Mouse (Mus musculus): ENCODE data around the gene Nr3c2. TPM values are rescaled to one million over a fixed set of nuclear protein-coding genes. Genes with fewer than 3 reads are reported as not detected.

Nr3c2 gene
- total RNA-seq, 2 experiments from 2014 or later, result 0.38 TPM; not detected in 1

DNA sequence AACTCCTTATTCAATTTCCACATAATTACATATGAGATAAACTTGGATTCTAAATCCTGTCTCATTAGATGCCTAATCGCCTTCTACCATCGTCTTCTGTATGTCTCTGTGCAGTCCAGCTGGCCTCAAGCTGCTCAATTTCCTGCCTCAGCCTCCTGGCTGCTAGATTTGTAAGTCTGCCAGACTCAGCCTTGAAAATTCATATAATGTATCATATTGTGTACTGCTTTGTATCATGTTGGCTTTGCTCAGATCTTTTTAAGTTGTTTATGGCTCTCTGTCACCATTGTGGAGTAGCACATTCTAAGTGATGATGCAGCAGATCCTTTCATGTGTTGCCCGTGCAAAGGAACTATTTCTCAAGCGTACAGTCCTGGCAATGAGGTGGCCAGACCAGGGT lies 71.9 kb downstream of the Nr3c2 start:
- ATAC-seq (replicated peaks; ENCODE audit: low FRiP score, poor library complexity, severe bottlenecking), result no peak

DNA sequence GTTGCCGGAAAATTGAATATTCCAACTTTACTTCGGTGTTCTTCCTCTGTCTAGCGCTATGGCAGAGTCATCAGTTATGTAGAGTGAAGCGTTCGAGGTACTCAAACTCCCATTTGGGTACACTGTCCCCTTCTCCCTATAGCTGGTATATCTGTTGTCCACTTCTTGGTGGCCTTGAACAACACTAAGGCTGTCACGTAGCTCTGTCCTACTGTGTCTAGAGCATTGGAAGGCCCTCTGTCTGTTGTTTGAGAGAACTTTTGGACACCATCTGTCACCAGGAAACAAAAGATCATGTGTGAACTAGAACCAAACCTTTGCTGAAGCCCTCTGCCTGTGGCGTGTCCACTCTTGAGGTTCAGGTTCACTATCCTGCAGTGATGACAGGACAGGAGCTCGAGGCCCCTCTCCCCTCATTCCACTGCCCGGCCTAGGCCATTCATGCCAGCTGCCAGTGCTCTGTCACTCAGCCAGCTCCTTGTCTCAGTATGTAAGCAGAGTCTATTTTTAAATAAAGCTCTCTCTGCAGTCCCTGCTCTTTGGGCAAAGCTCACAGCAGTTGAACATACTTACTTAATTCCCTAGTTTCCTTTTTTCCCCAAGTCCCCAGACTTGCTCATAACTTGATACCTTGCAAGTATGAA lies 72.6 kb downstream of the Nr3c2 start:
- ATAC-seq (replicated peaks; ENCODE audit: low FRiP score, poor library complexity, severe bottlenecking), result no peak

DNA sequence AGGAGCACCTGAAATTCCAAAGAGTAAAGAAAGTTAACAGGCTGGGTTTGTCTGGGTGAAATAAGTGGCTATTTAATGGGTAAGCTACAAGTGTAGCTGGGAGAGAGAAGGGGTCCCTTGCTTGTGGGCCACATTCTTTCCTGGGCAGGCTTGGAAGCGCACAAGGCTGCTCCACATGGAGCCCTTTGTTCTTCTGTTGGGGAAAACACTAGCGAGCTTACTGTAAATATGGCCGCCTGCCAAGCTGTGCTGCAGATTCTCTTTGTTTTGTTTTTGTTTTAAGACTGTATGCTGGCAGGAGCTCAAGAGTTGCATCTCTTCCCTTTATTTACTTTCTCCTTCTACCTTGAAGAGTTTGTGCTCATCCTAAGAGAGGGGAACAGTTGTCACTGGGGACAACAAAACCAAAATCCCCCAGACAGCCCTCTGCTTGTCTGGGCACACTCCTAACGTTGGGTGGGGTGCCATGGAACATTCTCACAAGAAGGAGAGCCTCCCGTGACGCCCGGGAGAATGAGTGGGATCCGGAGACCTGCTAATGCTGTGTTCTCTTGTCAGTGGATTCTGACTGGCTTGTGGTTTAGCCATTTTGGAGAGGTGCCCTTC lies 73.8 kb downstream of the Nr3c2 start:
- ATAC-seq (replicated peaks; ENCODE audit: low FRiP score, poor library complexity, severe bottlenecking), result no peak

DNA sequence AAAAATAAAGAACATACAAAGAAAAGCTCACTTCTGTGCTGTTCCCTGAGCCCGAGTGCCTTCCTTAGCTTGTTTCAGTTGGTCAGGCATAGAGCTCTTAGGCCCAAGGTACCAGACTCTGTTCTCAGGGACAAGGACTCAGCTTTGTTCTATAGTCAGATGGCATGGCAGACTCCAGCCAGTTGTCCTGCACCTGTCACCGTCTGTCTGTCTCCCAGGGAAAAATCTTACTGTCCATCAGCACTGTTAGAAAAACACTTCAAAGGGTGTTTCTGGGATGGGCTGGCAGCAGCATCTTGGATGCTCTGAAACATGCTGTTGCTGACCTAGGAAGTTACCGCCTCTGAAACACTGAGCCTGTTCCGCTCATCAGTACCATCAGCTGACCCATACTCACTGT lies 78.7 kb downstream of the Nr3c2 start:
- no peak for ATAC-seq (replicated peaks; ENCODE audit: low FRiP score, poor library complexity, severe bottlenecking)

DNA sequence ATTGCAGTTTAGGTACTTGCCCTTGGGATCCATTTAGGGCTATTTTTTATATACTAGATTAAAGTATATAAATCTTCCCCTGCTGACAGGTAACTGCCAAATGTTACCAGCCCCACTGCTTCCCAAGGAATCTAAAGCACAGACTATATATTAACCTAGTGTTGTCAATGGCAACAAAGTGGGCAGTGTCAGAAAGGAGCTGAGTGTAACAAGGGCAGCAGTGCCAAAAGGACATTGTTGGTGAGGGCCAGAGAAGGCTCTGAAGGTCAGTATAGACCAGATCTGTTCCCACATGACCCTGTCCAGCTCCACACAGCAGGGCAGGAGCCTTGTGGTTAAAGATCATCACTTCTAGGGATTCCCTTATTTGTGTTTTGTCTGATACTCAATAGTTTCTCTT lies 84.8 kb downstream of the Nr3c2 start:
- no peak for ATAC-seq (replicated peaks; ENCODE audit: low FRiP score, poor library complexity, severe bottlenecking)

DNA sequence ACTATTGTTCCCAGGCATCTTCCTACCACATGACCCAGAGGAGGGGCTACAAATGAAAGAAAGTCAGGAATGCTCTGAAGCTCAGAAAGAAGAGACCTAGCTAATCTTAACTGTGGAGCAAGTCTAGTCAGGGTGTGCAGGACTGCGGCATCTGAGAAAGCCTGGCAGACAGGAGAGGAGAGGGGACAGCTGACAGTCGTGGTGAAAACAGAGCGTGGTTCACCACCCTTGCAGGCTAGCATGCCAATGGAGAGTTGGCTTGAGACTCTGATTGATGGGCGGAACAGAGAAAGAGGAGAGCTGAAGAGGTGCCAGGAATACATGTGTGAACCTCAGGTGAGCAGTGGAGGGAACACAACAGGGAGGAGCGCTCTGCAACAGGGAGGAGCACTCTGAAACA lies 85.6 kb downstream of the Nr3c2 start:
- ATAC-seq (replicated peaks; ENCODE audit: low FRiP score, poor library complexity, severe bottlenecking), result no peak

DNA sequence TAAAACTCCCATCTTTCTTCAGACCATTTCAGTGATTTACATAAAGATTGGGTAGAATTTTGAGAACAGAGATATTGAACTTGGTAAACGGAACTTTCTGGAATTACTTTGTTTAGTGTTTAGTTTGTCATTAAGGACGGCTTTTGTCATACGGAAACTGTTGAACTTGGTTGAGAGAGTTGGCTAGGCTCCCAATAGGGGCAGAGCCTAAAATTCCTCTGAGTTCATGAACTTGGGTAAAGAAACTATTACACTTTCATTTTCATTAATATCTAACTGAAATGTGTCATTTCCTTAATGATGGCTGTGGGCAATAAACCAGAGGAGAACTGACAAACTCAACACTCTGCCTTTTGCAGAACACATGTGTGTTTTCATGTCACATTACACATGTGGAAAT lies 88.6 kb downstream of the Nr3c2 start:
- ATAC-seq (replicated peaks; ENCODE audit: low FRiP score, poor library complexity, severe bottlenecking), result no peak

DNA sequence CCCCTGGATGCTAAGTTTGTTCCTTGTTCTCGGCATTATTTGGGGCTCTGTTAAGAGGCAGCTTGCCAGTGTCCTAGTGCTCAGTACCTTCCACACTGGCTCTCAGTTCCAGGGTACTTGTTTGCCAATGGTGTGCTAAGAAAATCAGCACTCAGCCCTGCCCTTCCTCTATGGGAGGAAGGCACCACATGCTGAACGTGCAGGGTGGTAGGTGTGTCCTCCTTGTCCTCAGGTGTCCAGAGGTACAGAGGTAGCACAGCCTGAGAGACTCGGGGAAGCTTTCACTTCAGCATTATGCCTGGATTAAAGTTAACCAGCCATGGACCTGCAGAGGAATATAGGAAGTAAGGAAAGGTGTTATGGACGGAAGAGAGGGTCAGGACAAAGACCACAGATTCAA lies 99.0 kb downstream of the Nr3c2 start:
- no peak for ATAC-seq (replicated peaks; ENCODE audit: low FRiP score, poor library complexity, severe bottlenecking)

DNA sequence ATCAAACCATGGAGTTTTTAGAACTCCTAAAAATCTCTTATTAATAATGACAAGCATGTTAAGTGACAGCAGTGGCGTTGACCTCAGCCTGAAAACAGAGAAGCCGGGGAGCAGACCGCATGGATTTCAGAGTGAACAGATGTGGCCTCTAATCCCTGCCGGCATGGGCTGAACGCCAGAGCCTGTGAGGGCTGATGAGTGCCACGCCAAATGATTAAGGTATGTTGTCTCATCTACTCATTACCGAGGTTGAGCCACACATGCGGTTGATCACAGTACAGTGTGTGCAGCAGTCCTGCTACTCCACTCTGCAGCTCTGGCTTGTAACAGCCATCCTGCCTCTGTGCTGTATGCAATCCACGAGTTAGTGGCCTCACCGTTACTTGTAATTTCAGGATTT lies 110.2 kb downstream of the Nr3c2 start:
- no peak for ATAC-seq (replicated peaks; ENCODE audit: low FRiP score, poor library complexity, severe bottlenecking)

DNA sequence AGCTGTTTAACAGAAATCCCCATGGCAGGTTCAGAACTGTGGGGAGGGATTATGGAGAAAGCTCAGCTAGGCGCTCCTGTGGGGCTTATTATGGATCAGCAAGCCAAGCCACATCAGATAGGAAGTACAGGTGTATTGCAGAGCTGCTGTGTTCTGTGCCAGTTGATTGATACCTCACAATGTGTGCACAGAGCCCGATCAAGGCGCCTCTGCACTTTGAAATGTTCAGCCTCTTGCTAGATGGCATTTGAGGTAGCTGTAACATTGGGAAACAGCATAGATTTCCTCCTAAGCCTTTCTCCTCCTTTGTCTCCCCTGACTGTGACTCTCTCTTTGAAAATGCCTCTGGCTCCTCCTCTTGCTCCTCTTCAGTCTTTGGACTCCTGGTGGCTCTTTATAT lies 112.7 kb downstream of the Nr3c2 start:
- no peak for ATAC-seq (replicated peaks; ENCODE audit: low FRiP score, poor library complexity, severe bottlenecking)

DNA sequence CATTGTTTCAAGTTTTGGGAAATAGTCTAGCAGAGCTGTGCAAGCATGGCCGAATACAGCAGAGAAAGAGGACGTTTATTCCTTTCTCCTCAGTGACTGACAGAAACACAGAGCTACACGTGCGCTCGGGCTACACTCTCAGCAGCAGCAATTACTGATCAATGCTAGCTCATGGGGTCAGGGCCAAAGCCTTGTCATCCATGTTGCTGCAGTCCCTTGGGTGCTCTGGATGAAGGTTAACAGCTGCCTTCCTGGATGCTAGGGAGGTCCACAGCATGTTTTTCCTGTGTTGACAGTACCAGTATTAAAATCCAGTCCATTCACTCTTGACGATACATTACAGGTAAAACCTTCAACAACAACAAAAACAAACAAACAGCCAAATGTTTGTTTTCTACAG lies 113.4 kb downstream of the Nr3c2 start:
- no peak for ATAC-seq (replicated peaks; ENCODE audit: low FRiP score, poor library complexity, severe bottlenecking)

DNA sequence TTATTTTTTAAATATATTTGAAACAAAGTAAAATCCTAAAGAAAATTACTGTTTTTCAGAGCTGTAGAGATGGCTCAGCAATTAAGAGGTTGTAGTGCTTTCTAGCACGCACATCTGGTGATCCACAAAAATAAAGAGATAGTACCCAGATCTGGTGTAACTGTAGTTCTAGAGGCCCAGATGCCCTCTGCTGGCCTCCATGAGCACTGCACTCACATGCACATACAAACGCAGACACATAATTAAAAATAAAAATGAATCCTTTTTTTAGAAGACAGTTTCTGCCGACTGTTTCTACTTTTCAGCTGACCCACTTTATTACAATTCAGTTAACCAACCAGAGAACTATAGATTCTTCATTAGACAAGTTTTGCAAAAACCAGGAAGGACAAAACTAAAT lies 117.5 kb downstream of the Nr3c2 start:
- no peak for ATAC-seq (replicated peaks; ENCODE audit: low FRiP score, poor library complexity, severe bottlenecking)

DNA sequence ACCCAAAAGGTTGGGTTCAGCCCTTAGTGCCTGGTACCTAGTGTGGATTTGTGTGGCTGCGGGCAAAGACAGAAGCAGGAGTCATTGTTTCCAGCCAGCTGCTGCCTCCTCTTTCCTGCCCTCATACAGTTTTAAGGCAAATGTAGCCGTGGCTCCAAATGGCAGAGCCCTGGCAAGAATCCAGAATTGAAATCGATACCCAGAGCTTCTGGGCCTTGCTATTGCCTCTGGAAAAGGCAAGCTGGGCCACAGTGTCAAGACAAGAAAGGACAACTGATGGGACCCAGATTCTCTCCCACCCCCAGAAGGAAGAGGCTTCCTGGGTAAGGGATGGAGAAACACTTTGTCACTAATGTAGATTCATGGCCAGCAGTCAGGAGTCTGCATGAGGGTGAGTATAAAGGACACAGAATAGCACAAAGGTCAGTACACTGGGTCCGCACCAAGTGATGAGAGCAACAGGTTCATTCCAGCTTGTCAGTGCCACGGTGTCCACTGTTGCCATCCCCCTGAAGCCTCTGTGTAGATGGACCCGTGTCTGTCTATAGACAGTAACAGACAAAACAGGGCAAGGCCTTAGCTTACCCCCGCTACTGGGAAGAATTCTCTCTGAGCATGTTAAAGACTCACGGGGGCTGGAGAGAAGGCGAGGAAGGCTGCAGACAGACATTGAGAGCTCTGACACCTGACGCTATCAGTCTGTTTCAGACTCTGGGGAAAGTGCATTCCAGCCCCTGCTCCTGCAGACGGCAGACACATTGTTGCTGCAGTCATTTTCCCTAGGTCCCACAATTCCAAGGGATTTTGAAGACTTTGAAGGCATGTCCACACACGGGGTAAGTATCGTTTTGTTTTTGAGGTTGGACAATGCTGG lies 124.8 kb downstream of the Nr3c2 start:
- ATAC-seq (replicated peaks; ENCODE audit: low FRiP score, poor library complexity, severe bottlenecking), result no peak

DNA sequence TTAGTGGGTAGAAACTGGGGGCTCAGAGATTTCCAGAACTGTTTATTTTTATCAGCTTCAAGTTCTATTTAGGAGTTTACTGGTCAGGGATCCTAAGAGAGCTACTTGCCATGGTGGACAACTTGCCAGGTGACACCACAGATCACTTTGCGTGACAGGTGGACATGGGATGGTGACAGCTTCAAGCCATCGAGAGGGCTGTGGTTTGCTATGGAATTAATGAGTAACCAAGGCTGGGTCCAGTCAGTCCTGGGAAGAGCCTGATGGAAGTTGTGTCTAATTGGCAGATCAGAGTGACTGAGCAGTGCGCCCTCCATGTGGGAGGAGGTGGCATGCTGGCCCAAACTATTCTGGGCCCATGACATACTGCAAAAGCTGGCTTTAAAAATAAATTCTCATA lies 132.0 kb downstream of the Nr3c2 start:
- ATAC-seq (replicated peaks; ENCODE audit: low FRiP score, poor library complexity, severe bottlenecking), result no peak

DNA sequence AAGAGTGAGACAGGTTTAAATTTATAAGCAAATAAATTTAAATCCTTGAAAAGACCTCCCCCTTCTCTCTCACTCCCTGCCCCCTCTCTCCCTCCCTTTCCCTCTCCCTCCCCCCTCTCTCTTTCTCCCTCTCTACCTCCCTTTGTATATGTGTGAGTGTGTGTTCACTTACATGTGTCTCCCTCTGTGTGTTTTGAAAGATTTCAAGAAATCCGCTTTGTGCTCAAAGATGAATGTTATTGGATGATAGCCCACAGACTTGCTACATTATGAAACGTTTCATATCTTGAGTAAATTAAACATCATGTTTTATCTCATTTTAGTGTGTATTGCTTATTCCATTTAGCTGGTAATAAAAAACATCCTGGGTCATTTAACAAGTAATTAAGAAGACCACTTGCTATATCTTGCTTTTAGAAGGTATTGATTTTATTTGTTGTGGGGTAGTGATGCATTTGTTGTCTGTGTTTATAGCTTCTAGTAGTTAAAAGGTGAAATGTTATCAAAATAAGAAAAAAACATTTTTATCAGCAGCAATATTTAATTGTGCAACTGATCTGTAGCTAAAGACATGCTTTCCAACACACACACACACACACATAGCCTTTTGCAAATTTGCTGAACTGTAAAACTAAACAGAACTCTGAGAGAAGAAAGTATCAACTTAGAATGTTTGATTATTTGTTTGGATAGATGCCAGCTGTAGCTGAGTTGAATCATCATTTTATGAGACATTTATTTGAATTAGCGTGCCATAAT lies 134.6 kb downstream of the Nr3c2 start:
- no peak for ATAC-seq (replicated peaks; ENCODE audit: low FRiP score, poor library complexity, severe bottlenecking)

DNA sequence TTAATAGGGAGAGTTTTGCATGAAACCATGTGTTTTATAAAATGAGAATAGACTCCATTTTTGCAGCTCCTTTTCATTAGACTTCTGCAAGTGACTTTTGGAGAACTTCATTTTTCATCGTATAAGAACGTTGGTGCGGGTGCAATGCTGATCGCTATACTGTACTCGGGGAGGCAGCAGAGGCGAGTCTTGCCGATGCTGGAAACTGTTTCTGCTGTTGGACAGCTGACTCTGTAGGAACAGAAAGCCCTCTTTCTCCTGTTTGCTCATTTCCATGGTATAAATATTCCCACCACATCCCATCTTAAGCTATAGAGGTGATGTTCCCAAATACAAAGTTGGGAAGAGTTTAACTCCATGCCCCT lies 135.2 kb downstream of the Nr3c2 start:
- ATAC-seq (replicated peaks; ENCODE audit: low FRiP score, poor library complexity, severe bottlenecking), result no peak

DNA sequence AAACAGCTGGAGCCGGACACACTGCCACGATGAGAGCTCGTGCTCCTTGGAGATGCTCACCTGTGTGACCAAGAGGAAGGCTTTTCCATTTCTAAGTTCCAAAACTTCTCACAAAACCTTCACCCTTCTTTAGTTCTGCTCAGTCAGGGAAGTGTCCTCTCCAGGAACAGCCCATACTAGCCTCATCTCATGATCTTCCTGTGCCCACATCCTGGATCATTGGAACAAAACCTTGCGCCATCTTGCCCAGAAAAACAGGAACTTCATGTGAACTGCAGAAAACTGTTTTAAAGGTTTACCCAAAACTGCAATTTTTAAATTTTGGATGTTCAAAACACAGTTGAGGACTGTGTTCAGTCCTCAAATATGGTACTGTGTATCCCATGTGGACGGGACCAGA lies 142.0 kb downstream of the Nr3c2 start:
- no peak for ATAC-seq (replicated peaks; ENCODE audit: low FRiP score, poor library complexity, severe bottlenecking)

DNA sequence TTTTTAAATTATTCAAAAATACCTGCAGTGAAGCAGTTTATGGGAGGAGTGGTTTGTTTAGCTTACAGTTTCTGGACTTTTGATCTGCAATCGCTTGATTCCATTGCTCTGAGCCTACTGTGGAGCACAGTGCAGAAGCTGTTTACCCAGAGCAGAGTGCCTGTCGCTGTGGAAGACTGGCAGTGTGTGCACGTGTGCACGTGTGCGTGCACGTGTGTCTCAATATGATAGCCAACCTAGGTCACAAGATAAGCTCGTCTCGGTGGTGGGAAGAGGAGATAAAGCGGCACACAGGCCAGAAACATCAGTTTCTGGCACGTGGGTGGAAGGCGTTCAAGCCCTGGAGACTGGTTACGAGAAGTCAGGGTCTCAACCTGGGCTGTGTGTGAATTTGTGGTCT lies 145.6 kb downstream of the Nr3c2 start:
- no peak for ATAC-seq (replicated peaks; ENCODE audit: low FRiP score, poor library complexity, severe bottlenecking)

DNA sequence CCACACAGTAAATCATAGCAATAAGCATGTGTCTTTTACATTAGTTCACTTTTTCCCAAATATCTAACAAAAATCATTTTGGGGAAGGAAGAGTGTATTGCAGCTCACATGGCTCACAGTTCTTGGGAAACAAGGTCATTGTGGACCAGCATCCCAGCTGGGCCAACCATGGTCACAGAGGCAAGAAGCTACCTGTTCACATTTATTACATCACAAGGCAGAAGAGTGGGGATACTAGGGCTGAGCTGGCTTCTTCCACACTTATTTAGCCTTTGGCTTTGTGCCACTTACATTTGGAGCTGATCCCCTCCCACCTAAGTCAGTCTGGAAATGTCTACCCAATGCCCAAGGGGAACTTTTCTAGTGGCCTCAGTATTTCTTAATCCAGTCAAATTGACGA lies 146.5 kb downstream of the Nr3c2 start:
- no peak for ATAC-seq (replicated peaks; ENCODE audit: low FRiP score, poor library complexity, severe bottlenecking)

DNA sequence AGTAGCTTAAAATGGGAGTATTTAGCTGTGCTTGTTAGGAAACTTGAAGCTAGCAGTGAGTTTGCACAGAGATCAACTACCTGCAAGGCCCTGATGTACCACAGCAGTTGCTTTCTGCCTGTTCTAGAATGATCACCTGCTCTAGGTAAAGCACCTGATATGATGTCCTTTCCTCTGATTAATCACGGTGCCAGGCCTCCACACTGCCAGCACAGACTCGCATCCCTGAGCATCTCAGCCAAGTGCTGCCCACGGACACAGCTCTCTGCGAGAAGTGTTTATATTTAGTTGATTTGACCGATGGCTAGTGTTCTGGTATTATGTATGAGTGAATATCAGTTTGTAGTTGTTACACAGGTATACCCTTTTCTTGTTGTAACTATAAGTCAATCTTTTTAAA lies 147.0 kb downstream of the Nr3c2 start:
- no peak for ATAC-seq (replicated peaks; ENCODE audit: low FRiP score, poor library complexity, severe bottlenecking)

DNA sequence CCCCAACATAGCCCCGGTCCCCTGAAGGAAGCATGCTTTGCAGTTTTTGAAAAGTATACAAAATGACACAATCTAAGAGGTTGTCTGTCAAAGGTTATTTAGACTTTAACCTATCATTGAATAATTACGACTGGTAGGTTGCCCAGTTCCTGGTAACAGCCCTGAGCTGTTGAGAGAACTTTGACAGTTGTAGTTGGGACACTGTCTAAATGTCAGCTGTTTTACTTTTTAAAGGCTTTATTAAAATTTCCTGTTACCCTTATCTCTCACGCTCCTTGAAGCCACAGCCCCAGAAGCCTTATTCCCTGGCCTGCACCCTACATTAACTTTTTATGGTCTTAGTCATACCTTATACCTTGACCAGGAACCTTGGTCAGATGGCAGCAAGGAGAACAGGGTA lies 147.5 kb downstream of the Nr3c2 start:
- ATAC-seq (replicated peaks; ENCODE audit: low FRiP score, poor library complexity, severe bottlenecking), result no peak

All from erythroblast, adult 5-6 weeks (primary cell).